Mouse (Mus musculus): ENCODE results near the gene Nlk.

DNA sequence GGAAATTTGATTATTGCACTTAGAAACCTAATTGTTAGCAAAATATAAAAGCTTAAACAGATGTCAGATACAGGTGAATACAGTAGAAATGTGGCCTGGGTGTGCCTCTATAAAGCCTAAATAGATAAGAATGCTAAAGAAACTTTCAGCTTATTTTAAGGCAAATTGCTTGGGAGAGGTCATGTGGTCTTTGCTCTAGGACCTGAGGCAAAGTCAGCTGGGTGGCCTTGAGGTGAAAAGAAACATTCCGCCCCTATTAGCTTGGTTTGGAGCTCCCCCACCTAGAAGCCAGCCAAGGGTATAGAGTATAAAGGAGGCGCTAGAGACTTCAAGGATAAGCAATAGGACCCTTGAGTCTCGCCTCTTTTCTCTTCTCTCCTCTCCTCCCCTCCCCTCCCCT lies 28.5 kb downstream of the Nlk start:
- TF ChIP-seq POLR2A (IDR thresholded peaks at IDR 0.05; ENCODE audit: low read depth, low read length) (no peak), CTCF (IDR thresholded peaks at IDR 0.05; ENCODE audit: extremely low read depth, insufficient read depth, insufficient read length, insufficient replicate concordance) (no peak)

Measured in spleen, adult 2 months (tissue).